In the genomic region with DNA sequence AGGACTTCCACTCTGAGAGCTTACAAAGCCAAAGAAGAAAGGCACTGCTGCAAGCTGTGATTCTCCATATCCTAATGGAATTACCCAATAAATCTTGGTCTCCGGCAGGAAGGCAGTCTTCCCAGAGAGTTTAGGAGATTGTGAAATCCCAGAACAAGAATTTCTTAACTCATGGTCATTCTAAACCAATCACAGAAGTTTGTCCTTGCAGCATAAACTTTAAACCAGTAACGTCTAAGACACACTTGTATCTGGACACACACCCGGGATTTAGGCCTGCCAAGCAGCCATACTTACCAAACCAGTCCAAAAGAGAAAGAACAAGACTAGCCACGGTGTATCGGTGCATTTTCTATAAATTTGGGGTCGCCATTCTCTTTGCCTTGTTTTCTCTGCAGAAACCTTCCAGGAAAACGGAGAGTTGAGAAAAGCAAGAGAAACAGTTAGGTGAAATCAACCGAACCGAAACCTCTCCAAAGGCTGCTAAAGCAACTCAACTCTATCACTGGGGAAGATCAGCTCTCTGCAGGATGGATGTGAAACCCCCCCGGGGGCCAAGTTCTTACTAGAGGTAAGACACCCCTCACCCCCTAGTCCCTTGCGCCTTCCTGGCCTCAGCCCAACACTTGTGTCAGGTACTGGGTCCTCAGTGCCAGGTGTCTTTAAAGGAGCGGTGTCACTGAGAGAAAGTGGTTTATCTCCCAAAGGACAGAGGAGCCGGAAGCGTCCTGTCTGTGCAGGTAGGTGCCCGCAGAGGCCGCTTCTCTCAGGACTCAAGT, we compare ENCODE assay signal across 8 mouse cellular contexts. TPM values are rescaled to one million over a fixed set of nuclear protein-coding genes. Genes with fewer than 3 reads are reported as not detected.
A peak's percentile ranks its signal among the peaks of the same experiment; 100 is the strongest.
DNase-seq lines count a peak whose midpoint lies in the region; ATAC-seq and TF ChIP-seq lines count a peak whose summit lies in the region.

No protein-coding gene starts in this region.

- WGBS in lung, adult 2 months = 43% methylated on average over 16 of the region's 16 CpGs
- 54% methylated on average over 16 of the region's 16 CpGs for WGBS in forebrain, embryonic 12.5 days
- 35% methylated on average over 16 of the region's 16 CpGs for WGBS in kidney, embryonic 15.5 days

- H3K27me3 ChIP-seq in forebrain, embryonic 12.5 days = peaks cover 27% of the 10 kb centered on the region
- H3K27me3 ChIP-seq in kidney, embryonic 15.5 days = peaks cover 18% of the 10 kb centered on the region

- peak; percentile 35; the same call in 1 of the 2 replicates for TF ChIP-seq POLR2A in lung, adult 2 months (IDR thresholded peaks at IDR 0.05; ENCODE audit: borderline replicate concordance, extremely low read depth, low read depth, low read length)

- no peaks in the 10 kb centered on the region for H3K9me3 ChIP-seq in forebrain, embryonic 12.5 days
- no peaks in the 10 kb centered on the region for H3K9me3 ChIP-seq in kidney, embryonic 15.5 days (replicated peaks)

- no peak for ATAC-seq in forebrain, embryonic 12.5 days (ENCODE audit: low FRiP score)
- peak; percentile 5; the same call in 1 of the 2 replicates for ATAC-seq in kidney, embryonic 15.5 days (replicated peaks; ENCODE audit: low FRiP score)
- ATAC-seq in megakaryocyte progenitor cell, adult 5-6 weeks (replicated peaks; ENCODE audit: poor library complexity) = 0 out of 2 replicates have a peak, but pooled peaks have one; percentile 12

- H3K9ac ChIP-seq in forebrain, embryonic 12.5 days = peak overlapping the region; percentile 33; the same call in 1 of the 2 replicates
- H3K9ac ChIP-seq in kidney, embryonic 15.5 days = 0 out of 2 replicates have a peak overlapping the region, but pooled peaks have one; percentile 9

- TF ChIP-seq CTCF in lung, adult 2 months (IDR thresholded peaks at IDR 0.05; ENCODE audit: insufficient read depth, low read length) = no peak

- peak; percentile 43 for DNase-seq in lung, adult 2 months
- DNase-seq in lung, postnatal 4 days = no peak
- no peak for DNase-seq in frontal cortex, adult 2 months (ENCODE audit: extremely low spot score in 1 of 2, low spot score in 1 of 2)
- DNase-seq in frontal cortex, postnatal 14 days (ENCODE audit: low spot score in 2 of 2) = no peak
- DNase-seq in left cerebral cortex, postnatal 10 days (ENCODE audit: extremely low spot score in 1 of 2, low spot score in 2 of 2) = no peak

- peaks cover under 1% of the 10 kb centered on the region; the same call in 1 of the 2 replicates for H3K4me1 ChIP-seq in lung, adult 2 months (ENCODE audit: control insufficient read depth, insufficient read depth, low read length)
- peaks cover 7% of the 10 kb centered on the region for H3K4me1 ChIP-seq in forebrain, embryonic 12.5 days
- H3K4me1 ChIP-seq in kidney, embryonic 15.5 days = peaks cover 37% of the 10 kb centered on the region

- no peak overlapping the region for H3K27ac ChIP-seq in forebrain, embryonic 12.5 days
- peak overlapping the region; percentile 85 for H3K27ac ChIP-seq in kidney, embryonic 15.5 days

- H3K4me2 ChIP-seq in forebrain, embryonic 12.5 days = peak overlapping the region; percentile 59
- H3K4me2 ChIP-seq in kidney, embryonic 15.5 days = peak overlapping the region; percentile 58

- intact Hi-C loops in left cerebral cortex, postnatal 10 days (cut with DNase I) = loop anchor here (10.0 kb wide), 1 partner anchor 613 kb away; no protein-coding TSS in a partner anchor

- no peaks in the 10 kb centered on the region for H3K36me3 ChIP-seq in forebrain, embryonic 12.5 days (replicated peaks)
- no peaks in the 10 kb centered on the region for H3K36me3 ChIP-seq in kidney, embryonic 15.5 days

- peak overlapping the region; percentile 47 for H3K4me3 ChIP-seq in lung, adult 2 months (replicated peaks; ENCODE audit: extremely low read depth, low read depth, low read length)
- H3K4me3 ChIP-seq in forebrain, embryonic 12.5 days (replicated peaks) = peak overlapping the region; percentile 31
- H3K4me3 ChIP-seq in kidney, embryonic 15.5 days (replicated peaks) = peak overlapping the region; percentile 32

RNA-seq across cellular contexts. Expression of a gene that starts 0.6 kb away (rescaled TPM):
- polyA plus RNA-seq in lung, adult 2 months (2012; rRNA removed) = 17.6 and 23.2 TPM in 2 replicates
- polyA plus RNA-seq in forebrain, embryonic 12.5 days (2016; fragmentation: Nextera tagmentation; extraction: Ambion mirVana) = 0.53 and 0.97 TPM in 2 replicates
- 7.2 and 10.1 TPM in 2 replicates for polyA plus RNA-seq in kidney, embryonic 15.5 days (2015; fragmentation: Nextera tagmentation; extraction: Ambion mirVana)
- 0.30 TPM in 1 of 2 replicates, not detected in the other for total RNA-seq in megakaryocyte progenitor cell, adult 5-6 weeks (2015)
- total RNA-seq in megakaryocyte progenitor cell, adult 5-6 weeks (2017) = 0.03 TPM in 1 of 2 replicates, not detected in the other
- 0.21 and 0.46 TPM in 2 replicates for polyA plus RNA-seq in frontal cortex, adult 2 months (2012; rRNA removed)
- total RNA-seq in left cerebral cortex, postnatal 10 days (2021) = under 1 TPM in 1 of 2 experiments, not detected in 1; 0.17 TPM
